Mouse (Mus musculus): ENCODE data around the gene Ulk3.

Ulk3 gene

DNA sequence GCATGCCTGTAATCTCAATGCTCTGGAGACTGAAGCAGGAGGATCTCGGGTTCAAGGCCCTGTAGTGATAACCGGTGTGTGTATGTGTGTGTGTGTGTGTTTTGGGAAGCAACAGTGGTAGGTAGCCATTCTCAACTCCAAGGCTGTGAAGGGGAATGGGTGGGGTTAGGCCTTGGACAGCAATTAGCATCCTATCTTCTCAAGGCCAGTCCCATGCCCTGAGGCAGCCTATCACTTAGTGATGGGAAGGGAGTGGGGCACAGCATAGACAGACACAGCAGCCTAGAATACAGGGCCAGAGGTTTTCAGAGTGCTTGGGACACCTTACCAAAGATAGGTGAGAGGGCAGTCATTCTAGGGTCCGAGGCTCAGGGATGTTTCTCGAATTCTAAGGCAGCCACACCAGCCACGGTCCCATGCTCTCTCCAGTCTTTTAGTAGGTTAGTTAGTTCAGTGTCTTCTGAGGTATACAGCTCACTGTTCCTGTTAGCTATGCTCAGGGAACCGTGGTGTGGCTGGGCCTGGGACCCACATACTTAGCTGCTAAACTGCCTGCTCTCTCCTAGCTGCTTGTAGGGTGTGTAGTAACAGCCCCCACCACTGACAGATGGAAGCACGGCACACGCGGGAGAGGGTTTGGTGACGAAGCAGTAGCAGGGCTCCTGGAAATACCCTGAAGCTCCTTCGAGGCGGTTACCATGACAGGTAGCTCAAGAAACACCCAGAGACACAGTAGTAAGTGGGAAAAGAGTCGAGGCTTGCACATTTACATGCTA, 52.7 kb downstream of the Ulk3 start:
- no peak for TF ChIP-seq GATA4 (IDR thresholded peaks at IDR 0.05; ENCODE audit: insufficient replicate concordance, low read length)

GRCm38 (mm10) chr9:57643169-57643855, 54.1 kb downstream of the Ulk3 start:
- no peak for TF ChIP-seq GATA4 (IDR thresholded peaks at IDR 0.05; ENCODE audit: insufficient replicate concordance, low read length)

- no peak for TF ChIP-seq GATA4 (IDR thresholded peaks at IDR 0.05; ENCODE audit: insufficient replicate concordance, low read length)
These were observed 54.6 kb downstream of the Ulk3 start for GRCm38 (mm10) chr9:57643856-57644180.

- no peak; the same call in 1 of the 2 replicates for TF ChIP-seq GATA4 (IDR thresholded peaks at IDR 0.05; ENCODE audit: insufficient replicate concordance, low read length)
These were observed 55.2 kb downstream of the Ulk3 start for GRCm38 (mm10) chr9:57644442-57644943.

- no peak for TF ChIP-seq GATA4 (IDR thresholded peaks at IDR 0.05; ENCODE audit: insufficient replicate concordance, low read length)
These were observed 56.0 kb downstream of the Ulk3 start for GRCm38 (mm10) chr9:57644944-57645893.
